Mouse (Mus musculus): ENCODE measurements around the gene Mast4. TPM values are rescaled to one million over a fixed set of nuclear protein-coding genes. Genes with fewer than 3 reads are reported as not detected.

The Mast4 gene
- polyA plus RNA-seq, 1 experiment: 10.8 TPM

DNA sequence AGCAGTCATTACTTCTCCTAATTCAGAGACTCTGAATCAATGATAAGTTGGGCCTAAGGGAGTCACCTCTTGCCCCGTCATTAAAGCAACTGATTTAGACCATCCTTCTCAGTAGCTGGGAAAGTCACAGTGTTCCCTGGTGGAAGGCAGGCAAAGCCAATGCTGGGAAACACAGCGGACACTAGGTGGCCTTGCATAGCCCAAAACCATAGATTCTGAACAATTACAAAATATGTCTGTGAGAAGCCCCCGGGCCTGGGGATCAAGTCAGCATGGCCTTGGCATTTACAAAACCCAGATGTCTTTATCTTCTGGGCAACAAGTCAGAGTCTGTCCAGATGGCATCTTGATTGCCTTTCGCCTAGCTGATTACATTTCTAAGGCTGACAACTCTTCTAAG lies 649.4 kb downstream of the Mast4 start:
- Histone ChIP-seq H3K79me3 (ENCODE audit: low read depth) (no peaks in the 10 kb centered on the region), H3K79me2 (ENCODE audit: control insufficient read depth, insufficient read depth) (no peaks in the 10 kb centered on the region), H3K36me3 (ENCODE audit: control insufficient read depth, insufficient read depth) (no peaks in the 10 kb centered on the region), H3K4me3 (ENCODE audit: insufficient read depth, poor library complexity, severe bottlenecking) (no peak overlapping the region), H3K27me3 (ENCODE audit: control insufficient read depth, insufficient read depth, insufficient read length) (no peaks in the 10 kb centered on the region), H3ac (ENCODE audit: control insufficient read depth, insufficient read length, low read depth) (no peak overlapping the region)
- TF ChIP-seq MYOG (IDR thresholded peaks at IDR 0.05; ENCODE audit: control insufficient read depth, extremely low read depth, insufficient read length) (no peak), CTCF (IDR thresholded peaks at IDR 0.05; ENCODE audit: control insufficient read depth, insufficient read depth, insufficient read length) (no peak), MAX (IDR thresholded peaks at IDR 0.05) (no peak), CEBPB (IDR thresholded peaks at IDR 0.05; ENCODE audit: low read depth) (no peak), USF1 (IDR thresholded peaks at IDR 0.05; ENCODE audit: low read depth) (no peak), FOSL1 (IDR thresholded peaks at IDR 0.05; ENCODE audit: insufficient read depth, low read length, poor library complexity, severe bottlenecking) (no peak), MYOD1 (IDR thresholded peaks at IDR 0.05; ENCODE audit: control insufficient read depth, insufficient read length, low read depth) (no peak)

Data from C2C12 (cell line).